Mouse (Mus musculus) ES-E14 (cell line): ENCODE data around the gene Mrpl17. TPM values are rescaled to one million over a fixed set of nuclear protein-coding genes. Genes with fewer than 3 reads are reported as not detected.

Experiments
- DNase-seq: peaks from one replicate; pipeline ENCODE4 v3.0.0-alpha.2; 2013; ENCODE audit warnings: low read depth, low spot score
- H3K27ac ChIP-seq: 2 replicates; pipeline ENCODE4 v1.5.1; 2012; ENCODE audit warnings: low read depth, mild to moderate bottlenecking, low read length, moderate library complexity, mixed read lengths; ENCODE audit not compliant: poor library complexity, insufficient read depth, severe bottlenecking
- H3K36me3 ChIP-seq: 2 replicates; pipeline ENCODE4 v1.6.1; 2012; ENCODE audit warnings: mild to moderate bottlenecking, low read length, moderate library complexity, mixed read lengths; ENCODE audit not compliant: control insufficient read depth, poor library complexity, insufficient read depth, severe bottlenecking
- H3K4me1 ChIP-seq, 2 experiments: fragments of 150-350 bp in 1 of 2; sonication (generic) in 1 of 2; 2 replicates each; pipeline ENCODE4 v1.6.1; 2012; ENCODE audit warnings: low read length in 2 of 2, mild to moderate bottlenecking in 1 of 2, mixed read lengths in 1 of 2; ENCODE audit not compliant: control insufficient read depth in 2 of 2, insufficient read depth in 2 of 2, poor library complexity in 1 of 2
- H3K4me3 ChIP-seq, 2 experiments: fragments of 150-350 bp in 1 of 2; sonication (generic) in 1 of 2; 2 replicates each; pipeline ENCODE4 v1.5.1; 2012; ENCODE audit warnings: low read length in 2 of 2, low read depth in 1 of 2, mild to moderate bottlenecking in 1 of 2, mixed read lengths in 1 of 2; ENCODE audit not compliant: insufficient read depth in 1 of 2, poor library complexity in 1 of 2, severe bottlenecking in 1 of 2
- H3K9ac ChIP-seq: 2 replicates; pipeline ENCODE4 v1.6.1; 2012; ENCODE audit warnings: low read depth, mild to moderate bottlenecking, low read length, mixed read lengths; ENCODE audit not compliant: poor library complexity, insufficient read depth, severe bottlenecking
- H3K9me3 ChIP-seq: fragments of 150-350 bp; sonication (generic); 2 replicates; pipeline ENCODE4 v1.6.1; 2012; ENCODE audit warnings: low read depth, mild to moderate bottlenecking, low read length; ENCODE audit not compliant: control insufficient read depth, insufficient read depth
- CHD2 ChIP-seq: IDR thresholded peaks from 2 replicates; pipeline ENCODE4 v1.6.1; 2014; ENCODE audit warnings: mild to moderate bottlenecking, low read depth, low read length, inconsistent platforms
- HCFC1 ChIP-seq: IDR thresholded peaks from 2 replicates; pipeline ENCODE4 v1.6.1; 2012; ENCODE audit warnings: low read length, inconsistent platforms, borderline replicate concordance; ENCODE audit not compliant: insufficient read depth
- MAFK ChIP-seq: IDR thresholded peaks from 2 replicates; pipeline ENCODE4 v1.6.1; 2014; ENCODE audit warnings: mild to moderate bottlenecking, low read depth, low read length, inconsistent platforms; ENCODE audit not compliant: insufficient read depth
- ZC3H11A ChIP-seq: IDR thresholded peaks from 2 replicates; pipeline ENCODE4 v1.6.1; 2012; ENCODE audit warnings: low read depth, mild to moderate bottlenecking, inconsistent platforms, low read length, borderline replicate concordance
- ZNF384 ChIP-seq: IDR thresholded peaks from 2 replicates; pipeline ENCODE4 v1.6.1; 2012; ENCODE audit warnings: low read depth, low read length, inconsistent platforms
- in situ Hi-C, 2 experiments: fragments of 600-800 bp; cut with MboI; formaldehyde crosslinking; loops; one replicate each; pipeline ENCODE4 v1.15.1; 2025; ENCODE audit warnings: low sequenced_read_pairs in 2 of 2, inconsistent platforms in 1 of 2; ENCODE audit not compliant: unreplicated experiment in 2 of 2
- total RNA-seq: library from RNA; depleted of rRNA; stranded (reverse); fragments of 300-350 nt; gene quantifications from 2 replicates; pipeline ENCODE4 v1.2.3, GENCODE M21; 2012; rRNA removed

The Mrpl17 gene
- total RNA-seq, 1 experiment = 371 TPM

DNA sequence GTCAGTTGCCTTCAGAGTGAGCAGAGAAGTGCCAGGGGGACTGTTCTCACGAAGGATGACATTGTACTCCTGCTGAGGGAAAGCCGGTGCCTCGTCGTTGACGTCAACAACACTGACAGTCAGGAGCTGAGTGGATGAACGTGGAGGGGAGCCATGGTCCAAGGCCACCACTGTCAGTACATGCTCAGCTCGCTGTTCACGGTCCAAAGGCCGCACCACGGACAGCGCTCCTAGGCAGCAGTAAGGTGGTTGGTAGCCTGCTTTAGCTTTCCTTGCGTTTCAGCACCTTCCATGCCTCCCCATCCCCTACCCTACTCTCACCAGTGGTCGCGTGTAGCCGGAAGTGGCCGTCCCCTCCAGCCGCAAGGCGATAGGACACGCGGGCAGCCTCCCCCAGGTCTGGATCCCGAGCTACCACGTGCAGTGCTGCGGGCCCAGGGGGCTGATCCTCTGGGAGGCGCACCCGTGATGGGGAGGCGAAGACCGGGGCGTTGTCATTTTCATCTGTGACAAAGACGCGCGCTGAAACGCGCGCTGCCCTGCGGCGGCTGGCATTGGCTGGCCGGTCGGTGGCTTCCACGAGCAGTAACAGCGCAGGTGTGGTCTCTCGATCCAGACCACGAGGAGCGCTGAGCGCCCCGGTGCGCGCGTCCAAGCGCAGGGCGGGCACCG, 49.0 kb downstream of the Mrpl17 start:
- no peaks in the 10 kb centered on the region for H3K9me3 ChIP-seq
- no peak overlapping the region for H3K27ac ChIP-seq
- DNase-seq = no peak
- no peak for TF ChIP-seq CHD2
- TF ChIP-seq ZC3H11A = no peak
- TF ChIP-seq MAFK = no peak
- TF ChIP-seq HCFC1 = no peak
- TF ChIP-seq ZNF384 = no peak
- H3K4me1 ChIP-seq = no peaks in the 10 kb centered on the region
- H3K4me3 ChIP-seq = peak overlapping the region; percentile 67 to 70
- in situ Hi-C loops = no loop called here
- no peaks in the 10 kb centered on the region for H3K36me3 ChIP-seq
- peak overlapping the region; percentile 20; the same call in 1 of the 2 replicates for H3K9ac ChIP-seq

DNA sequence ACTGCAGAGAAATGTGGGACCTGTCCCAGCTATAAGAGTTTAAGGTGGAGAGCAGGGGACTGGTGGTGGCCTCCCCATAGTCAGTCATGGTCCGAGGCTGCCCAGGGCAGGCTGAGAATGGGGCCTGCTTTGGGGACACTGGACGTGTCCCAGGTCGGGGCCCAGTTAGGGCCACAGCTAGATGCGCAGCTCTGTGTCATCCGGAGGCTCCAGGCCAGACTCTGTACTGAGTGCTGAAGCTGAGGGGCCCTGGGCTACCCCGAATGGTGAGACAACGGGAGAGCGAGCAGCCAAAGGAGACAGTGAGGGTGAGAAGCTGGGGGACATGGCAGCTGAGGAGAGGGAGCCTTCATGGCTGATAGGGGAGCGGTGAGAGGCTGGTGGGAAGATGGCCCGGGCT, 57.6 kb downstream of the Mrpl17 start:
- Histone ChIP-seq H3K9me3 (no peaks in the 10 kb centered on the region), H3K36me3 (peaks cover 13% of the 10 kb centered on the region), H3K27ac (no peak overlapping the region), H3K4me3 (no peak overlapping the region), H3K4me1 (peaks cover 0 to 4% of the 10 kb centered on the region in 2 experiments; a peak in 1 of 4 replicates), H3K9ac (no peak overlapping the region)
- in situ Hi-C loops = no loop called here
- TF ChIP-seq ZNF384 = no peak
- TF ChIP-seq ZC3H11A = no peak
- no peak for TF ChIP-seq MAFK
- no peak for DNase-seq

Other genes starting within 250 kb of the Mrpl17 start
- gene Apbb1, start 229.4 kb downstream of the Mrpl17 start, total RNA-seq = 14.2 and 19.9 TPM in 2 replicates
- gene Hpx, start 211.0 kb downstream of the Mrpl17 start, total RNA-seq = 0.58 and 0.71 TPM in 2 replicates
- 28.5 and 29.5 TPM in 2 replicates for gene Trim3, start 177.5 kb downstream of the Mrpl17 start, total RNA-seq
- gene Timm10b, start 171.0 kb downstream of the Mrpl17 start, total RNA-seq = 75.4 and 85.5 TPM in 2 replicates
- gene Arfip2, start 170.7 kb downstream of the Mrpl17 start, total RNA-seq = 46.5 and 62.9 TPM in 2 replicates
- gene Gm45799, start 170.5 kb downstream of the Mrpl17 start, total RNA-seq = 9.2 and 35.6 TPM in 2 replicates
- gene Dnhd1, start 160.3 kb downstream of the Mrpl17 start, total RNA-seq = 0.32 and 0.98 TPM in 2 replicates
- gene Ilk, start 74.5 kb downstream of the Mrpl17 start, total RNA-seq = 36.9 and 61.4 TPM in 2 replicates
- 25.3 and 35.6 TPM in 2 replicates for gene Rrp8, start 73.7 kb downstream of the Mrpl17 start, total RNA-seq
- gene Taf10, start 66.7 kb downstream of the Mrpl17 start, total RNA-seq = 173 and 192 TPM in 2 replicates
- gene Tpp1, start 58.9 kb downstream of the Mrpl17 start, total RNA-seq = 53.1 and 78.4 TPM in 2 replicates
- 1.5 and 3.3 TPM in 2 replicates for gene Dchs1, start 23.4 kb downstream of the Mrpl17 start, total RNA-seq
- gene Gm4070, start 142.9 kb upstream of the Mrpl17 start, total RNA-seq = 0.09 TPM in 1 of 2 replicates, not detected in the other